Mouse (Mus musculus): Measurements from ENCODE around the gene Snx5.

The Snx5 gene

GRCm38 (mm10) chr2:144228521-144229346, 42.0 kb downstream of the Snx5 start:
- no peak for DNase-seq (ENCODE audit: low spot score in 2 of 2)

GRCm38 (mm10) chr2:144226906-144227586, 43.7 kb downstream of the Snx5 start:
- no peak for DNase-seq (ENCODE audit: low spot score in 2 of 2)

GRCm38 (mm10) chr2:144224351-144224750, 46.4 kb downstream of the Snx5 start:
- no peak for DNase-seq (ENCODE audit: low spot score in 2 of 2)

GRCm38 (mm10) chr2:144215601-144216000, 55.1 kb downstream of the Snx5 start:
- no peak for DNase-seq (ENCODE audit: low spot score in 2 of 2)

GRCm38 (mm10) chr2:144215195-144215594, 55.5 kb downstream of the Snx5 start:
- no peak for DNase-seq (ENCODE audit: low spot score in 2 of 2)

- DNase-seq (ENCODE audit: low spot score in 2 of 2) = no peak
These were observed 56.1 kb downstream of the Snx5 start for GRCm38 (mm10) chr2:144214508-144215185.

GRCm38 (mm10) chr2:144213803-144214202, 56.9 kb downstream of the Snx5 start:
- no peak for DNase-seq (ENCODE audit: low spot score in 2 of 2)

GRCm38 (mm10) chr2:144209425-144209824, 61.3 kb downstream of the Snx5 start:
- DNase-seq (ENCODE audit: low spot score in 2 of 2) = no peak

GRCm38 (mm10) chr2:144207365-144207764, 63.3 kb downstream of the Snx5 start:
- DNase-seq (ENCODE audit: low spot score in 2 of 2) = no peak

GRCm38 (mm10) chr2:144203001-144203400, 67.7 kb downstream of the Snx5 start:
- no peak for DNase-seq (ENCODE audit: low spot score in 2 of 2)

GRCm38 (mm10) chr2:144202567-144202966, 68.1 kb downstream of the Snx5 start:
- no peak for DNase-seq (ENCODE audit: low spot score in 2 of 2)

GRCm38 (mm10) chr2:144202151-144202550, 68.6 kb downstream of the Snx5 start:
- no peak for DNase-seq (ENCODE audit: low spot score in 2 of 2)

Measured in urinary bladder, adult 18-20 months (tissue).